Mouse (Mus musculus) liver, embryonic 16.5 days (tissue): ENCODE results near the gene Wnt10a. TPM values are rescaled to one million over a fixed set of nuclear protein-coding genes. Genes with fewer than 3 reads are reported as not detected.
"Not testable (repeated sequence)": the region's sequence is repeated elsewhere in the genome, so short reads cannot be mapped to it uniquely, and the experiment has no call there.

Source experiments
- ATAC-seq: fragments of 200-750 bp; cut with Nextera tagmentation; 2 replicates; pipeline ENCODE4 v1.8.0; 2017; ENCODE audit warnings: low read depth, mild to moderate bottlenecking, moderate number of reproducible peaks, moderate library complexity
- H3K27ac ChIP-seq: fragments of 300-500 bp; sonication (generic); 2 replicates; pipeline ENCODE4 v1.5.1; 2014; ENCODE audit warnings: mild to moderate bottlenecking, low read length
- H3K27me3 ChIP-seq: fragments of 300-500 bp; sonication (generic); 2 replicates; pipeline ENCODE4 v1.6.1; 2014; ENCODE audit warnings: low read depth, low read length, mixed read lengths; ENCODE audit not compliant: control insufficient read depth, insufficient read depth
- H3K36me3 ChIP-seq: fragments of 300-500 bp; sonication (generic); 2 replicates; pipeline ENCODE4 v1.6.1; 2014; ENCODE audit warnings: mild to moderate bottlenecking; ENCODE audit not compliant: control insufficient read depth, insufficient read depth
- H3K4me1 ChIP-seq: fragments of 300-500 bp; sonication (generic); 2 replicates; pipeline ENCODE4 v1.6.1; 2014; ENCODE audit warnings: low read depth, low read length, mixed read lengths; ENCODE audit not compliant: control insufficient read depth
- H3K4me2 ChIP-seq: fragments of 300-500 bp; sonication (generic); 2 replicates; pipeline ENCODE4 v1.6.1; 2014; ENCODE audit warnings: low read depth, low read length, mixed read lengths
- H3K4me3 ChIP-seq: fragments of 300-500 bp; sonication (generic); 2 replicates; pipeline ENCODE4 v1.5.1; 2014; ENCODE audit warnings: low read depth, mild to moderate bottlenecking, low read length
- H3K9ac ChIP-seq: fragments of 300-500 bp; sonication (generic); 2 replicates; pipeline ENCODE4 v1.6.1; 2014; ENCODE audit warnings: low read depth, low read length
- H3K9me3 ChIP-seq: fragments of 300-500 bp; sonication (generic); replicated peaks from 2 replicates; pipeline ENCODE4 v1.6.1; 2016; ENCODE audit warnings: low read length; ENCODE audit not compliant: control insufficient read depth
- WGBS: fragments of 180-500 bp; shearing (Covaris S2); extraction: QIAGEN DNeasy Blood & Tissue Kit; methylation state at CpG from one replicate; pipeline ENCODE4 v1.1.7; 2014; ENCODE audit not compliant: insufficient replicate concordance; 5-methylcytosine and 5-hydroxymethylcytosine counted together
- polyA plus RNA-seq: library from polyadenylated mRNA; unstranded; fragments of >200 nt; fragmentation: Nextera tagmentation; extraction: Ambion mirVana; gene quantifications from 2 replicates; pipeline ENCODE4 v1.2.1, GENCODE M21; 2015

Wnt10a gene
- polyA plus RNA-seq, 1 experiment from 2014 or later: not detected

DNA sequence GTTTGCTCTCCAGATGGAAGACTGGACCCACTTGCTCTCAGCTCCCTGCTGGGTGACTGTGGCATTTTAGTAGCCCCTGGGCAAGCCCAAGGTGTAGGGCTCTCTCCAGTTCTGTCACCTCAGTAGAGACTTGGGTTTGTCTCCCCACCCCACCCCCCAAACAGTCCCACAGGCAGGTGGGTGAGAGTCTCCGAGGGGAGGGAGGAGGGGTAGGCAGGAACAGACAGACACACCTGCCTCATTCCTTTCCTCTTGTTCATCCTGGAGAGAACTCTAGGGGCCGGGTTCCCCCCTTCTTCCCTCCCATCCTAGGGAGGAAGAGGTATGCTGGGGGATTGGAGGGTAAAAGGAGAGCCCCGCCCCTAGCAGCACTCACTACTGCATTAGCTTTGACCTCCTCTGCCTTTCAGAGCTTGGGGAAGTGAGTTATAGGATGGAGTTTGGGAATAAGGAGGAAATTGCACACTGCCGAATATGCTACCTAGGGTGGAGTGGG is 14.1 kb downstream of the Wnt10a start:
- no peak for ATAC-seq
- no peak overlapping the region for H3K4me3 ChIP-seq
- no peak overlapping the region for H3K9ac ChIP-seq
- no peak overlapping the region for H3K27ac ChIP-seq
- H3K4me2 ChIP-seq: no peak overlapping the region
- peaks cover 85% of the 10 kb centered on the region for H3K27me3 ChIP-seq
- peaks cover 3% of the 10 kb centered on the region; the same call in 1 of the 2 replicates for H3K4me1 ChIP-seq
- whole genome bisulfite sequencing: 11% methylated on average over 4 of the region's 4 CpGs
- H3K9me3 ChIP-seq: no peaks in the 10 kb centered on the region
- no peaks in the 10 kb centered on the region for H3K36me3 ChIP-seq

GRCm38 (mm10) chr1:74805843-74806242 is 14.5 kb downstream of the Wnt10a start:
- Histone ChIP-seq H3K27ac (no peak overlapping the region), H3K9ac (no peak overlapping the region), H3K27me3 (peaks cover 80% of the 10 kb centered on the region), H3K9me3 (no peaks in the 10 kb centered on the region), H3K4me2 (no peak overlapping the region), H3K36me3 (no peaks in the 10 kb centered on the region), H3K4me3 (no peak overlapping the region), H3K4me1 (peaks cover 3% of the 10 kb centered on the region; the same call in 1 of the 2 replicates)
- 5% methylated on average over 5 of the region's 5 CpGs for WGBS
- ATAC-seq: no peak

DNA sequence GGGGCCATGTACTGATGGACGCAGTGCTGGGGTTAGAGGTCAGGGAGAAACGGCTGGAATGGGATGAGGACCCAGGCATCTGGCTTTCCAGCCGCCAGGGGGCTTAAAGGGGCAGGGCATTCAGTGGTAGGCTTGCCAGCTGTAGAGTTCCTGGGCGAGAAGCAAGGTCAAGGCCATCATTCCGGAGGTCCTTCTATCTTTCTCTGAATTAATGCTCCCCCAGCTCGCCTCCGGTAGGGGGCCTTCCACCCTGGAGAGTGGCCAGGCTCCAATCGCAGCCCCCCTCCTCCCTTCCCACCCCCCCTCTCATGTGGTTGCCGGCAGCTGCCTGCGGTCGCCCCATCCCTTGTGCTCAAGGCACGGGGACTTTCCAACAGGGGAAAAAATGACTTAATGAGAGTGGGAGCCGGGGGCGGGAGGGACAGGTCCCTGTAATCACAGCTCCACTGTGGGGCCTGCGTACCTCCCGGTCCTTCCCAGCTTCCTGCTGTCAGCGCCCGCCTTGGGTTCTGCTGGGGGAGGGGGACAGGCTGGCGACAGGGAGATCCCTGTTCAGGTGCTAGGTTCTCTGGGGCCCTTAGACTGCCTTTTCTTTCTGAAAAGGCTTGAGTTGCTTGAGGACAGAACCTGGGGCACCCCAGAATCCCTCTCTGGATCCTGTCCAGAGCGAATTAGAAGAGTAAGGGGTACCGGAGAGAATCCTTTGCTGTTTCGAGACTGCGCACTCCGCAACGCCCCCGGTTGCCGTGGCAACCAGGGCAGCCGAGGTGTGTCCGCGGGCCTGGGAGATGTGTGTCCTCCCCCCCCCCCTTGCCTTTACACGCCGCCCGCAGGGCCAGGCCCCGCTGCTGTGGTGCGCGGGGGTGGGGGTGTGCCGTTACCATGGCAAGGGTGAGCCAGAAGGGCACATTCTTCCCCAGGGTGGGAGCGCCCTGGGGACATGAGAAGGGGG is 15.3 kb downstream of the Wnt10a start:
- Histone ChIP-seq H3K4me2 (no peak overlapping the region), H3K27ac (no peak overlapping the region), H3K36me3 (no peaks in the 10 kb centered on the region), H3K9me3 (no peaks in the 10 kb centered on the region), H3K4me3 (no peak overlapping the region), H3K27me3 (peaks cover 76% of the 10 kb centered on the region), H3K4me1 (peaks cover 3% of the 10 kb centered on the region; the same call in 1 of the 2 replicates), H3K9ac (no peak overlapping the region)
- WGBS: 2% methylated on average over 38 of the region's 38 CpGs
- ATAC-seq: no peak

DNA sequence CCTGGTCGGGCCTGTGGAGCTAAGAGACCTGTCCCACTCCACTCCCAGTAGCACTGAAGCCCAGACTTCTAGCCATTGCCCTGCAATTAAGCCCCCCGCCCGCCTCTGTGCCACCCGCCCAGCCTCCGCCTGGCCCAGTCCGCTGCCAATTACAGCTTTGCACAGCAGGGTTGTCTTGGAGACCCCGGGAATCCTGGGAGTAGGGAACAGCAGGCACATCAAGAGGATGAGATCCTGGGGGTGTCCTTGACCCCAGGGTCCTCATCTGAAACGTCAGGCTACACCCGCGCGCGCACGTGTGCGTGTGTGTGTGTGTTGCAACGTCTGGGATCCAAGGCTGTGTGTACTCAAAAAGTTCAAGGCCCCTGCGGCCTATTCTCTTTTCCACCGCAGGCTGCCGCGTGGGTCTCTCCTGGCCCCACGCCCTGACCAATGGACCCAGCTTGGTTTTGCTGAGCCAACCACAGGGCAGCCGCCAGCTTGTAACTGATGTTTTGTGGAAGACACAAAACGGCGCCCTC is 16.3 kb downstream of the Wnt10a start:
- Histone ChIP-seq H3K4me1 (peaks cover 3% of the 10 kb centered on the region; the same call in 1 of the 2 replicates), H3K9ac (no peak overlapping the region), H3K27me3 (peaks cover 66% of the 10 kb centered on the region), H3K36me3 (no peaks in the 10 kb centered on the region), H3K27ac (no peak overlapping the region), H3K4me3 (no peak overlapping the region), H3K9me3 (no peaks in the 10 kb centered on the region), H3K4me2 (no peak overlapping the region)
- no peak for ATAC-seq
- 7% methylated on average over 23 of the region's 23 CpGs for WGBS

DNA sequence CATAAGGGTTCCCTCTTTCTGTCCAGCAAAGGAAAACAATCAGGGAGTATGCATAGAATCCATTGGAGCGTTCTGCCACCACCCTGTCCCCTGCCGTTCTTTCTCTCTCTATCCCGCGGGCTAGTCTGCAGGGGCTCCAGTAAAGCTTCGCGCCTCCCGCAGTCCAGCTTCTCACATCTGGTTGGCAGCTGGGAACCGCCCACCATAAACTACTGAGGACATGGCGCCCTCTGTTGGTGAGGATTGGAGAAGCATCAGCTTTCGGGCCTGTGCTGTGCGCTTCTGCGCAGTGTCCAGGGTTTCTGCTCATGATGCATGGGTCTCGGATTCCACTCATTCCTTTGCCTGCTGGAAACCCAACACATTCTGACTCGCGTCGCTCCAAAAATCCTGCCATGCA is 16.8 kb downstream of the Wnt10a start:
- no peak overlapping the region for H3K9ac ChIP-seq
- H3K9me3 ChIP-seq: no peaks in the 10 kb centered on the region
- no peaks in the 10 kb centered on the region for H3K36me3 ChIP-seq
- no peak overlapping the region for H3K4me2 ChIP-seq
- H3K27ac ChIP-seq: no peak overlapping the region
- peaks cover 3% of the 10 kb centered on the region; the same call in 1 of the 2 replicates for H3K4me1 ChIP-seq
- H3K4me3 ChIP-seq: no peak overlapping the region
- under 1% methylated on average over 16 of the region's 16 CpGs for WGBS
- peaks cover 61% of the 10 kb centered on the region for H3K27me3 ChIP-seq
- no peak for ATAC-seq

- Histone ChIP-seq H3K4me1 (peaks cover 3% of the 10 kb centered on the region; the same call in 1 of the 2 replicates), H3K9ac (no peak overlapping the region), H3K27me3 (peaks cover 52% of the 10 kb centered on the region), H3K36me3 (no peaks in the 10 kb centered on the region), H3K9me3 (no peaks in the 10 kb centered on the region), H3K4me3 (no peak overlapping the region), H3K27ac (no peak overlapping the region), H3K4me2 (no peak overlapping the region)
- ATAC-seq: no peak
- 50% methylated on average over 10 of the region's 10 CpGs for WGBS
Observed at GRCm38 (mm10) chr1:74809007-74809406, 17.7 kb downstream of the Wnt10a start.

DNA sequence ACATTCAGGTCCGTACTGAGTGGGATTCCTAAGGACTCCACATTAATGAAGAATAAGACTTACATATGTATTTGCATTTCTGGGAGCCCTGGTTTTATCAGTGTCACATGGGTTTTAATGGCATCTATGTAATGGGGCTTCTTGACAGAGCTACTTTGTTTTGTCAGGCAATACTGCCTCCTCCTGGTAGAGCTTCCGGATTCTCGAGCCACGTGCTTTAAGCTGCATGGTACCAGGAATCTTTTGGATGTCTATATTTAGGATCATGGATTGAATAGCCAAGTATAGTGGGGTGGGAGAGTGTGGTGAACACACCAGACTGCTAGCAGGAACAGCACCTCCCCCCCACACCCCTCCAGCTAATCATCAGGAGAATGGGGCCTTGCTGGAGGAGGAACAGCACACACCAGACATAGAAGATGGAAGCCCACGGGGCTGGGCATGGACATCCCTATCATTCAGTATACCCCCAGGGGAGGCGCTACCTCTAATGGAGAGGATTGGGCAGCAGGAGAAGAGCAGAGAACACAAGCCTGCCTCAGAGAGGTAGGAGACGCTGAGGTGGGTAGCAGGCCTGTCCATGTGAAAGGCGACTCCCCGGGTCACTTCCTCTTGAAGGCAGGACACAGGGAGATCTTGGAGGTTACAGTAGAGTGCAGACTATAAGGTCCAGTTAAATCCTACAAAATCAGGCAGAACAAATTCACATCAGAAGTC is 23.8 kb downstream of the Wnt10a start:
- Histone ChIP-seq H3K4me2 (no peak overlapping the region), H3K27me3 (no peaks in the 10 kb centered on the region; the same call in 1 of the 2 replicates), H3K9ac (no peak overlapping the region), H3K4me3 (no peak overlapping the region), H3K36me3 (no peaks in the 10 kb centered on the region), H3K9me3 (no peaks in the 10 kb centered on the region), H3K27ac (no peak overlapping the region), H3K4me1 (no peaks in the 10 kb centered on the region; the same call in 1 of the 2 replicates)
- ATAC-seq: no peak
- 59% methylated on average over 9 of the region's 9 CpGs for WGBS

GRCm38 (mm10) chr1:74815965-74816364 is 24.6 kb downstream of the Wnt10a start:
- not testable (repeated sequence) for H3K4me2 ChIP-seq, H3K9me3 ChIP-seq, H3K9ac ChIP-seq, H3K4me3 ChIP-seq, H3K36me3 ChIP-seq, ATAC-seq, H3K27ac ChIP-seq, H3K4me1 ChIP-seq, H3K27me3 ChIP-seq
- 64% methylated on average over 6 of the region's 6 CpGs for WGBS
